Mouse (Mus musculus) olfactory bulb, adult 2 months (tissue): ENCODE measurements around the gene Hist2h3c2.

ENCODE experiments used
- CTCF ChIP-seq: fragments of 200-500 bp; IDR thresholded peaks from 2 replicates; pipeline ENCODE4 v1.5.1; 2012; ENCODE audit warnings: low read depth, mild to moderate bottlenecking, low read length, moderate library complexity; ENCODE audit not compliant: insufficient read depth
- POLR2A ChIP-seq: fragments of 200-500 bp; IDR thresholded peaks from 2 replicates; pipeline ENCODE4 v1.6.1; 2012; ENCODE audit warnings: mild to moderate bottlenecking, low read depth, low read length, moderate library complexity; ENCODE audit not compliant: insufficient read depth

- TF ChIP-seq POLR2A (no peak), CTCF (no peak)
These were observed 5.1 kb upstream of the Hist2h3c2 start for GRCm38 (mm10) chr3:96243921-96244572.
